In the genomic region with DNA sequence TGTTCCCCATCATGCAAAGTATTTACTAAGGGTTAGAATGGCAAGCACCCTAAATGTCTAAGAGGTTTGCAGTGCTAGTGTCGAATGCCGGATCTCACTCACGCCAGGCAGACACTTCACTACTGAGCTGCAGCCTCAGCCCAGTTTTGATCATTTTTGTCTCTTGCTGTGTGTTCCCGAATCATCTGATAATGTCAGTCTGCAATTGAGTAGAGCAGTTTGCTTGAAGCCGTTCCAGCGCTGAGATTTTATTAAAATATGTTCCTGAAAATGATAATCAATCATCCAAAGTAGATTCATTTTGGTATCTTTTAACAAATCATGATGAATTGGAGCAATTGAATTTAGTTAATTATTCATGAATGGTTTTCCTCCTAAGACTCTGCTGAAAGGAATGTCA, we compare ENCODE assay signal across 34 mouse cellular contexts. TPM values are rescaled to one million over a fixed set of nuclear protein-coding genes. Genes with fewer than 3 reads are reported as not detected.
"Had no signal": no experiment of that assay in that cellular context is flagged by ENCODE, and none has a peak within 500 bp of the region (broad histone marks: within the 10 kb centered on the region; RNA-seq: fewer than 3 reads in every experiment).

No protein-coding gene starts in this region.

- H3K27me3 ChIP-seq: heart, embryonic 12.5 days; heart, embryonic 13.5 days; heart, embryonic 15.5 days; hindbrain, embryonic 12.5 days; hindbrain, embryonic 15.5 days; intestine, embryonic 15.5 days; kidney, embryonic 15.5 days had no signal

- ATAC-seq: hindbrain, embryonic 16.5 days; hindbrain, postnatal 0 days; inflammation-experienced regulatory T-cells, adult 6 months; intestine, embryonic 15.5 days; intestine, embryonic 16.5 days; intestine, postnatal 0 days had no signal

- H3K9ac ChIP-seq: heart, embryonic 12.5 days; heart, embryonic 13.5 days; heart, embryonic 15.5 days; hindbrain, embryonic 12.5 days; hindbrain, embryonic 15.5 days; intestine, embryonic 15.5 days; kidney, embryonic 15.5 days had no signal

- H3K9me3 ChIP-seq: heart, embryonic 10.5 days; heart, embryonic 12.5 days; heart, embryonic 13.5 days; heart, embryonic 15.5 days; hindbrain, embryonic 10.5 days; hindbrain, embryonic 12.5 days; hindbrain, embryonic 15.5 days; intestine, embryonic 15.5 days; kidney, embryonic 15.5 days had no signal

- H3K4me2 ChIP-seq: heart, embryonic 11.5 days; heart, embryonic 12.5 days; heart, embryonic 13.5 days; heart, embryonic 15.5 days; hindbrain, embryonic 12.5 days; hindbrain, embryonic 15.5 days; intestine, embryonic 15.5 days; kidney, embryonic 15.5 days had no signal

- H3K4me1 ChIP-seq: hindbrain, embryonic 10.5 days; hindbrain, embryonic 12.5 days; hindbrain, embryonic 15.5 days; intestine, embryonic 15.5 days; kidney, embryonic 15.5 days had no signal

- H3K27ac ChIP-seq: heart, embryonic 10.5 days; heart, embryonic 13.5 days; heart, embryonic 15.5 days; hindbrain, embryonic 10.5 days; hindbrain, embryonic 12.5 days; hindbrain, embryonic 15.5 days; hindbrain, postnatal 0 days; intestine, embryonic 15.5 days; kidney, embryonic 15.5 days; kidney, postnatal 0 days; left cerebral cortex, adult 2 months had no signal

- DNase-seq: heart, postnatal 10 days; heart, postnatal 36 days; heart, postnatal 4 days; kidney, adult 11 months; kidney, adult 18-20 months; kidney, adult 2 months; kidney, adult 8-10 months; kidney, adult 9 months; kidney, postnatal 10 days; kidney, postnatal 14 days; kidney, postnatal 25 days; kidney, postnatal 36 days; kidney, postnatal 4 days; layer of hippocampus, adult 9-11 months; layer of hippocampus, postnatal 36 days had no signal

- H3K4me3 ChIP-seq: heart, embryonic 10.5 days; heart, embryonic 12.5 days; heart, embryonic 13.5 days; heart, embryonic 15.5 days; hindbrain, embryonic 10.5 days; hindbrain, embryonic 12.5 days; hindbrain, embryonic 15.5 days; intestine, embryonic 15.5 days; kidney, embryonic 15.5 days; left cerebral cortex, adult 2 months had no signal

RNA-seq across cellular contexts. Expression of a gene that starts 54.8 kb away (rescaled TPM):
- total RNA-seq: heart, postnatal 25 days had no signal
- polyA plus RNA-seq: heart, embryonic 11.5 days; heart, embryonic 13.5 days; heart, embryonic 14.5 days; heart, embryonic 15.5 days; hindbrain, embryonic 10.5 days; hindbrain, embryonic 12.5 days; hindbrain, embryonic 15.5 days; hindbrain, embryonic 16.5 days had no signal
